Mouse (Mus musculus) left cerebral cortex, adult 11 months (tissue): ENCODE measurements around the gene Ankrd50.

Experiments used
- DNase-seq: peaks from one replicate; pipeline ENCODE4 v3.0.0; 2022; ENCODE audit warnings: low spot score

Ankrd50 gene

DNA sequence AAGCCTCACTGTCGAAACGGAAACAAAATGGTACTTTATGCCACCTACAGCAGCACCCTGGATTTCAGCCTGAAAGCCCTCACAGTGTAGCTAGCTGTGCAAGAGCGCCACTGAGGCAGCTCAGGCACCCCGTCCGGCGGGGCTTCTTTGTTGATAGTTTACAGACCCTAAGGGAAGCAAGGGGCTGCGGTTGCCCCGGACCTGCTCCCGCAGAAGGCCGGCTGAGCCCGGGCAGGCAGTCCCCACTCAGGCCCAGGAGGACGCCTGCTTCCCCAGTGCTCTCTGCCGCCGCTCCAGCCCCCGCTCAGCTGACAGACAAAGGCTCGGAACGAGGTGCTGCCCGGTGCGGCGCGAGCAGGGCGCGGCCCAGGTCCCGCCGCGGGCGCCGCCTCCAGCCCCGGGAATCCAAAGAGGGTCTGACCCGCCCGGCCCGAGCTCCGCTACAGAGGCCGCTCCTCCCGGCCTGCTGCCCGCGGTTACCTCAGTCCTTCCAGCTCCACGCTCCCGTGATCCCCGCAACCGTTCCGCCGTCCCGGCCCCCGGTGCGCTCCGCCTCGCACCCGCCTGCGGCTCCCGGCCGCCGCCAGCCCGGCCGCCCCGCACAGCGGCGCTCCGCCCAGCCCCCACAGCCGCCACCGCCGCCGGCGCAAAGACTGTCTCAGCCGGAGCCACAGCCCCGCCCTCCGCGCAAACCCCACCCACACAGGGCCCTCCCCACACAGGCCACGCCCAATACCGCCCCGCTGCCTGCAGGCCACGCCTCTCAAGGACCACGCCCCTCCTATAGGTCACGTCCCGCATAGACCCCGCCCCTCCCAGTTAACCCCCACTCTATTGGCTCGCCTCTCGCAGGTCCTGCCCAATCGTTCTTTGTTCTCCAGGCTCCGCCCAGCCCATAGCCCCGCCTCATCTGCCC, at the start of gene Ankrd50:
Gene Ankrd50, minus strand, starts transcription at position 654 of the 916 bp plus-strand sequence.
- peak; percentile 97 for DNase-seq

DNA sequence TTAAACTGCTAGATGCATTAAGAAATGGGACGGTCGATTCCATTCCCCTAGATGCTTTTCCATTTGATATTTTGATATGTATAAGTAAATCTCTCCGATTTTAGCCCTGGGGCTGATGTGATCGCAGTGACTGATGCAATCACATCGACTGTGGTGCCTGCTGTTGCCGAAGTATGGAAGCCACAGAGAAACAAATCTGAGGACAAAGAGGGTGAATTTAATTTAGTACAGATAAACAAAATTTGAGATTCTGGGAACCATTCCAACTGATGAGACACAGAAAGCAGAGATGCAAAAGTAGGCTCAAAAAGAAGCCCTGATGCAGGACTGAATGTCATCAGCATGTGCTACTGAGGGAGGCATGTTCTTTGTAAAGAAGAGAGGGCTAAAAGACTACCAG, 49.6 kb upstream of the Ankrd50 start:
- DNase-seq, result peak; percentile 10

DNA sequence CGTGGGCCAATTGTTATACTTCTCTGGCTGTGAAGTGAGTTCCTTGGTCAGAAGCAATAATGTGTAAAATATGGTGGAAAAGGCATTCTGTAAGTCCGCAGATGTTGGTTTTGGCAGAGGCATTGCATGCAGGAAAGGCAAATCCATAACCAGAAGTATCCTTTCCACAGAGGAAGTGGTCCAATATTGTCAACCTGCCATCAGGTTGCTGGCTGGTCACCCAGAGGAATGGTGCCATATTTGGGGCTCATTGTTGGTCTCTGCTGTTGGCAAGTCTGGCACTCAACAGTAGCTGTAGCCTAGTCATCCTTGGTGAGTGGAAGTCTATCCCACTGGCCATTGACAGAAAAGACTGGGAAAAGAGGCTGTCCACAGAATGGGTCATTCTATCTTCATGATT, 35.8 kb upstream of the Ankrd50 start:
- DNase-seq, result no peak

DNA sequence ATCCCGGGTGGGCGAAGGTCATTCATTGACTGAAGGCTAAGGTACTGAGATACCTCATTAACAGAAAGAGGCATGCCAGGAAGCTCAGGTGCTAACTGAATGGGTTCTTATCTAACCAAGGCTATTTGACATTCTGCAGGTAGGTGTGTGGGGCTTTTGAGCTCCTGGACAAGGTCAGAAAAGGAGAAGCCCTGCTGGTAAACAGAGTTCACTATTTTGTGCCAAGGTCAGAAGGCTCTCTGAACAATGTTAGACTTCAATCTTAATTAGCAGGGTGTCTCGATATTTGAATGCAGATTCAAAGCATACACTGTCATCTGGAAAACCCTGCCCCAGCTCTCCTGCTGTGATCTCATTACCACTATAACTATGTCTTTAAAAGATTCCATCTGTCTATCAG, 35.3 kb upstream of the Ankrd50 start:
- DNase-seq, result no peak

DNA sequence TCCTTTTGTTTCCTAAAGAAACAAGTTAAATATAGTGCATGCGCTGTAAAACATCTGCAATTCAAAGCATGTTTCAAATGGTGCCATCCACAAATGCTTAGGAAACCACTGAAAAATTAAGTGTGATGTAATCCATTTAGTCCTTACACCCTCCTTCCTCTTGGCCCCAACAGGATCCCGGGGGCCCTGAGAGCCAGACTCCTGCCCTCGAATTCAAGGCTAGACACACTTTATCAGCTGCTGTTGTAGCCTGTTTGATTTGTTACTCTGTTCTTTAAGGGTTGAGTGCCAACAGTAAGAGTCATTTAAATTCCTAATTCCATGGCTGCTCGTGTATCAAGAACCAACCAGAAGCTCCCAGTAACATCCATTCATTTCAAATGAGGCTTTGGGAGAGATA, 19.0 kb upstream of the Ankrd50 start:
- DNase-seq, result no peak

DNA sequence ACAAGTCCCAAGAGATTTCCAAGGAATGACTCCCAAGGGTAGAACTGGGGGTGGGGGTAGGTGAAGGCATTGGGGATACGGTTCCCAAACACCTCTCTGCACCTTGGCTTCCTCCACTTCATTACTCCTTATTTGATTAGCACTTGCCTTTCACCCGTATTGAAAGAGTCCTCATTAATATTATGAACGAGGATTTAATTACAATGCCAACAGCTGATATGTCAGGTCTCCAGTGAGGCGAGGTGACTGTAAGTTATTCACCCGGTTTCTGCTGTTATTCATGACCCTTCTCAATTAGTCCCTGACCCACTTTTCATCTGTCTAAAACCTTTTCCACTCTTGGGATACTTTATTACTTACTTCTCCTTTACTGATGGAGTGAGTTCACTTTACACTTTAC, 17.5 kb upstream of the Ankrd50 start:
- DNase-seq, result no peak

DNA sequence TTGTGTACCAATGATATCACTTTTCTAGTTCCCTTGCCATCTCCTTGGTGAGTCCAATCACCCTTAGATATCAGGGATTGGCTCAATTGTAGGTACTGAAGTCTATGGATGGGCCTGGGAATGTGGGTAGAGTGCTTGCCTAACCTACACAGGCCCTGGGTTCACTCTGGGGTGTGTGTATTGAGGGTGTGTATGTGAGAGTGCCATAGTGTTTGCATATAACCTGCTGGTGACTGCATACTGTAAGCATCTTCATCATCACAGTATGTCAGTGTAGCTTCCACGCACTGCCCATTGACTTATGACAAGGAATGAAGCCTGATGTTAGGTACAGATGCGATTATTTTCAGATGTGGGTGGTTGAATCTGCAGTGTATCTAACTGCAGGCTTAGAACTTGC, 17.1 kb upstream of the Ankrd50 start:
- DNase-seq, result no peak

DNA sequence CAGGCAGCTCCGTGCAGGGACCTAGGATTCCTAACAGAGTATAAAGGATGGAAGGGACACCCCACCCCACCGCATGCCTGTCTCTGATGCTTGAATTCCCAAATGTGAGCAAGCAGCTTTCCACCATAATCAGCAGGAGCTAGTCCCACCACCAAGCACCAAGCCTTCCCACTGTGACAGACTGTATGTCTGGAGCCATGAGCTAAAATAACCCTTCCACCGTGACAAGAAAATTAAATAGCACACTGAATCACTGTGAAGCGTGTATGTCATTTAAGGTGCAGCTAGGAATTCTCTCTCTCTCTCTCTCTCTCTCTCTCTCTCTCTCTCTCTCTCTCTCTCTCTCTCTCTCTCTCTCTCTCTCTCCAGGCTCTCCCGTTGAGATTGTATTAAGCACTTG, 16.7 kb upstream of the Ankrd50 start:
- no peak for DNase-seq

DNA sequence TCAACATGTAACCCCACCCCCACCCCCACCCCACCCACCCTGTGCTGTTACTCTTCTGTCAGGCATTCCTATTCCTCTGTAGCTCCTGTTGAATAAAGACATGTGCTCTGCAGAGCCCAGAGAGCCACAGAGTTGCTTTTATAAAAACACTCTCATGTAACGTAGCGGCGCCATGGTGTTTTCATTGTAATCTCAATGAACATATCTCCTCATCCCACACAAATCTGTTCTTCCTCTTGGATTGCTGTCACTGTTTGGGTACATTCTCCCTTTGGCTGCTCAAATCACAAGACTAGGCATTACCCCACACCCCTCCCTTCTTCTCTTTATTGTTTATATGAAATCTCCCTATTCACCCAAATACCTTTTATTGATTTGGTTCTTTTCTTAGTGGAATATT, 13.9 kb upstream of the Ankrd50 start:
- DNase-seq, result no peak

DNA sequence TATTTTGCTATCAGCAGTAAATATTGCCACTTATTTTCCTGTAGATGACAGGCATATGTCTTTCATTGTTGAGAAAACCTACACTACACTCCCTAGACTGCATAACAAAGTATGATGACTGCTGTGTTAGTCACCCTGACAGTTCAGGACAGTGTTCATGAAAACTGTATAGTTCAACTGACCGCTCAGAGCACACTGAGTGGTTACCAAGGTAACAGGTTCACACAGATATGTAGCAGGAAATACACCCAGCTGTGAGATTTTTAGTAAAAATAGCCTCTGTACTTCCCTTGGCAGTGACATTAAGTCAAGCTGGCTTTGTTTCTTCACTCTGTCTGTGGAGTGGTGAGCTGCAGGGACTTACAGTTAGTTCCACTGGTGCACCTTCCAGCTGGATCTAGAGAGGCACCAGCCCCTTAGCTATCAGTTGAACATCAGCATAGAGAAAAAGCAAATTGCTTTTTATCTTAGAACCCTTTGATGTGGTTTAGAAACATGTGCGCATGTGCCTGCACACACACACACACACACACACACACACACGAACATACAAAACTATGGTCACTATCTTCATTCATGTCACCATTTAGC, 12.2 kb upstream of the Ankrd50 start:
- DNase-seq, result no peak

DNA sequence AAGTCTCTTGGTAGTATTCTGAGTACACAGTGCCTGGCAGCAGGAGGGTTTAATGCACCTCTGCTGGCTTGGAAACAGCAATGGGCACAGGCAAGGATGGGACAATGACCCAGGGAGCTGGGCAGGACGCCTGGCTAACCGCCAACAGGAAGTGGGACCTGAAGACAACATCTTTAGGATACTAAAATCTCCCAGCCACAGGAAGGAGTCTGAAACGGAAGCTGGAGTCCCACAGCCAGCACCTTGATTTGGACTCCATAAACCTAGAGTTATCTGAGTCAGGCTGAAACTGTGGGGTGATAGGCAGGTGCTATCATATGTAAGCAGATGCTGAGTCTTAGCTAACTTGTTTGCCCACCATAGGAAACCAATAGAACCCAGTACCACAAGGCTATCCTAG, 7.1 kb upstream of the Ankrd50 start:
- DNase-seq, result no peak

DNA sequence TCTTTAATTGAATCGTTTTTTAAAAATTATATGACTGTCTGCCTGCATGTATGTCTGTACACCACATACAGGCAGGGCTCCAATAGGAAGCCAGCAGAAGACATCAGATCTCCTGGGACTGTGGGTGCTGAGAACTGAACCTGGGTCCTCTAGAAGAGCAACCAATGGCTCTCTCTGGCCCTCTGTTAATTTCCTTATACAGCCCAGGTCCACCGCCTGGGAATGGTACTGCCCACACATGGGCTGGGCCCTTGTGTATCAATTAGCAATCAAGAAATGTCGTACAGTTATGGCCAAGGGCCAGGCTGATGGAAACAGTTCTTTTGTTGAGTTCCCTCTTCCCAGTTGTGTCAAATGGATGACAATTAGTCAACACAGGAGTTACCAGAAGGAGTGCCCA, 6.6 kb upstream of the Ankrd50 start:
- DNase-seq, result no peak

DNA sequence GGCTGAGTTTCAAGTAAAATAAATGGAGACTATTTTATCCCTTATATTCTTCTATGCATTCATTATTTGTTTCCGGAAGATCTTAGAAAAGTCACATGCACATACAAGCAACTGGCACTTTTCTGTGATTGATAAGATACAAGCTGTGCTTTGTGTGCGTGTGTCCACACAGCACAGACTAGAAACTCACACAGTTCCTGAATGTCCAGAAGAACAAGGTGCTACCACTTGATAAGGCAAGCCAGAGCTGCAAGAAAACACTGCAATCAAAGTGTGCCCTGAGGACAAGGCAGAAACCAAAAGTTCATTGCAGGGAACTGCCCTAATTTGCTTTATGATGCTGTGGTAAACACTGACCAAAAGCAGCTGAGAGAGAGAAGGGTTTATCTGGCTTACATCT, 6.1 kb upstream of the Ankrd50 start:
- DNase-seq, result no peak

DNA sequence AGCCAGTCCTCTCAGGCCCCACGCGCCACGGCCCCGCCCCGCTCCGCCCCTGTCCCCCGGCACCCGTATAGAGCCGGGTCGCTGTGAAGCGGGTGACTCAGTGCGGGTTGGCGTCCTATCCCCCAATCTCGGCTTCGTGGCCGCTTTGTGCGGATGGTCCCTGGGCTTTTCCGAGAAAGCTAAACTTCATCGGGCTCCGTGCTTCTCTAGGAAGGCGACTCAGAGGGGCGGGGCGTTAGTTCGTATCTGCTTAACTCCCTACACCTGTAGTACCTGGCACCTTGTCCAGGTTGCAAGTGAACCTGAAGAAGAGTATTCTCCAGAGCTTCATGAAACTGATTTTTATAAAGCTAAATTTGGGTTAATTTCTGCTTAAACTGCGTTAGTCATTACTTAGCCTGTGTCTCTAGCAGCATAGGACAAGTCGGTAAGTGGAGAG, 482 bp upstream of the Ankrd50 start:
- DNase-seq, result no peak

DNA sequence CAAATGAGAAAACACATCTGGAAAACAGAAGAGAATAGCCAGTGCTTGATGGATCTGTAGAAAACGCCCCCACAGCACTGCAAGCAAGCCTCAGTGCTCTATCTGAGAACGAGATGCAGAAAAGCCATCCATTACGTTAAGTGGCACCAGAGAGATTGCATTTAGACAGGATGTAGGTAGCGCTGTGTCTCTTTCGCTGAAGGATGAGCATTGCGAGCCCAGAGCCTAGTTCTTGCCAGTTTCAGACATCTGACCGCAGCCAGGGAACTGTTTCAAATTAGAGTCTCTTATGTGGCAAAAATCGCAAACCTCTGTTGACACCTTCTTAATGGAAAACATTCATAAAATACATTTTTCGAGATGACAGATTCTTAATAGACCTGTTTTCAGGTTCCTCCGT, 1.1 kb downstream of the Ankrd50 start:
- DNase-seq, result no peak

DNA sequence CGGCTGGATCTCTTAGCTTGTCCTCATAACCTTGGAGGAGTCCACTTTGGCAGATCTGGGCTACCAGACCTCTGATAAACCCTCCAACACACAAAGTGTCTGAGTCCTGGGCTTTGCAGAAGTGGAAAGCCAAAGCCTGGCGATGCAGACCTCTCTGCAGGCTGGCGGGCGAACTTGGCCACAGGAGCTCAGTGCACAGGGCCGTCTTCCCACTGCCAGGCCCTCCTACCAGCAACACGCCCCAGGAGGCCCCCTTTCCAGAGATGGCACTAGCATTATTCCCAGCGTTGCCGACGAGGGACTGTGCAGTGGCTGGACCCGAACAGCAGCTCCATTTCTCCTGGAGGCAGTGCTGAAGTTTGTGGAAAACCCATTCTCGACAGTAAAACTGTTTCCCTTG, 1.9 kb downstream of the Ankrd50 start:
- DNase-seq, result no peak

DNA sequence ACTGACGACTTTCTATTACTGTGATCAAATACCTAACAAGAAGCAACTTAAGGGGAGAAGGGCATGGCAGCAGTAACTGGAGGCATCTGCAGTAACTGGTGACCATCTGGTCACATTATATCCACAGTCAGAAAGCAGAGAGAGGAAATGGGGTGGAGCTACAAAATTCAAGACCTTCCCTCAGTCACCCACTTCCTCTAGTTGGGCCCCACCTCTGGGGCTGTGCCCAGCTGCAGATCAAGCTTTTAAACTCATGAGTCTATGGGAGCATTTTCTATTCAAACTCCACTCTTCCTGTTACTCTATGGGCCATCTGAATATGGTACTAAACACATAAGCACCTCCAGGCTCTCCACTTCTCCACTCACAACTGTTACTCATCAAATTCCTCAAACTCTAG, 3.5 kb downstream of the Ankrd50 start:
- DNase-seq, result no peak

DNA sequence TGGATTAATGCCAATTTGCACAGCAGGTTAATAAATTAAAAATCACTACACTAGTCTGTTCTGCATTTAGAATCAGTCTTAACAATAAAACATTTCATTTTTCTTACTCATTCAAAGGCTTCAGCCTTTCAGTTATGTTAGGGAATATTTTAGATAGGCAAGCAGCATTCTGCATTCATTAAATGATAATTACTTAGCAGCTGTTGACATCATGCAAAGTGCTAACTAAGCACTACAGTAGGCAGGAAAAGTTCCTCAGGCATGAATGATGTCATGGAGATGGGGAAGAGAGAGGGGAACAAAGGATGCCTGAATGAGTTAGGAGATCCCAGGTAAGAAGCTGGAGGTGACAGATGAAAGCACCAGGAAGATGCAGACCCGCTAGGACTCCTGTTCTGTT, 6.7 kb downstream of the Ankrd50 start:
- no peak for DNase-seq

DNA sequence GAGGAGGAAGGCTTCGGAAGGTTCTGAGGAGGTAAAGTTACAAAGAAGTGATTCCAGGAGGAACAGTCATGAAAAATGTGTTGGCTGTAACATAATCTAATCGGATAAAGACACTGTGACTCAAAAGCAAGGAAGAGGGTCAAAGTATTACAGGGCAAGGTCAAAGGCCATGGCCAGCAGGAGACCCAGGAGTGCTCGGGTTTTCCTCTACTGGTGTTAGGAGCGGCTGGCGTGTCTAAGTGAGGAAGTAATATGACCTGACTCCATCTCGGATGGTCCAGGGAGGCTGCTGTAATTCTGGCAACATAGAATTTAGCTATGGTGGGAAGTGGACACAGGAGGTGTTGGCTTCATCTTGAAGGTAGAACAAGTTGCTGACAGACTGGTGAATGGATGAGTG, 9.1 kb downstream of the Ankrd50 start:
- DNase-seq, result no peak

DNA sequence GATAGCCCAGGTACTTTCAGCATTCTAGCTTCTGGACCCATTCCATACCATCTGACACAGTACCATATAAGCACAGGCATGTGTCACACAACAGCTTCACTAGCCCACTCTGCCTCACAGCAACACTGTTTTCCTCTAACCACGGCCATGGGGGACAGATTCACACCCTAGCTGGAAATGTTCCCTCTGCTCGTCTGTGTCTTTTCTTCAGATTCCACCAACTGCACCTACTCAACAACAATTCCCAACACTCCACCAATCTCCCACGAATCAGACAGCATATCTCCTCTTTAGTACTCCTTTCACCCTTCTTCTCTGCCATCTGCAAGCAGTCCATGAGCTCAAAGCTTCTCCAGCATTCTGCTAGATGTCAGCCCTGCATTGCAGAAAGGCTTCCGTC, 11.5 kb downstream of the Ankrd50 start:
- no peak for DNase-seq

DNA sequence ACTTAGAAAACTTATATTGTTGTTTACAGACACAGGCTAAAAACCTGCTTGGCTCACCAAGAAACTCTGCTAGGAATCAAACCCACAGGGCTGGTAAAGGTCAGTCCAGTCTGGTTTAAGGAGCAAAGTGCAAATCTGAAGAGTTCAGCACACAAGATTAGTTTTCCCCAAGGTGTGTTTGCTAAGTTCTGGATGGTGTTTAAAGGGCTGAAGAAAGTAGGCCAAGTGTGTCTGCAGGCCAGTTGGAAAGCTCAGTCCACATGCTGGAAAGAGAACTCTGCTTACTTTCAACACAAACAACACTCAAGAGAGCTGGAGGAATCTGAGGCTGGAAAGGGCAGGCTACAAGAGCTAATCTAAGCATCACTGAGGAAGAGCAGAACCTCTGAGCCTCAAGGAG, 13.1 kb downstream of the Ankrd50 start:
- no peak for DNase-seq

DNA sequence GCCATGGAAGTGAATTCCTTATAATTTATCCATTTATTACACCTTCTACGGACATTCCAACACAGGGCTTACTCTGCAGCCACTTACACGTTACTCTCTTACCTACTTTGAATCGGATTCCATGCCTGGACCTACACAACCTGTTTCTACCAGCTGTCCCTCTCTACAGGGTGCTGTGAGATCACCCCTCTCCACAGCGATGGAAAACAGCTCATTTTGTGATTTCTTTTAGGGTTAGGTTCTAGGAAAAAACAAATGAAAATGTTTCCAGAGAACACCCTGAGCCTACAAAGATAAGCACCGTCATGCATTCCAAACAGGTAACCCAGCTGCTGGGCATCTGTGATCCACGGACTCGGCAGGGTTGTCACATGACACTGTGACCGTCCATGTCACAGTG, 16.5 kb downstream of the Ankrd50 start:
- no peak for DNase-seq

DNA sequence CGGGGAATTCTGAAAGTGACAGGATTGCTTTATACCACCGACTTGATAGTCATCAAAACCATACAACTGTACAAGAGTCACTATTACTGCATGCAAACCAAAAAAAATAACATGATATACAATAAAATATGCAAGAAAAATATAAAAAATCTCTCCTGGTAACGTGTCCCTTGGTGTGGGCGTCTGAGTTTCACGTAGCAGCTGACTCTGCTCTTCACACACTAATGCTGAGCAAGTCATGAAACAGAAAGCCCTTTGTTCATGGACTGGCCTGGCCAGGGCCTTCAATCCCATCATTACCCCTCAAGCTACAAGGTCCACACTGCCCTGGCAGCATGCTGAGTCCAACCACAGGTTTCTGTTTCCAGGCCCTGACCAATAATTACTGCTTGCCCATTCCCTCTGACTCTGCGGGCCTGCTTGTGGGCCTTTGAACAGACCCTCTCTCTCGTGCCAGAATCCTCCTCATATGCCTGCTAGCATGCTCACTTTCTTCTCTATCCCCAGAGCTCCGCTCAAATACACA, 17.7 kb downstream of the Ankrd50 start:
- no peak for DNase-seq

DNA sequence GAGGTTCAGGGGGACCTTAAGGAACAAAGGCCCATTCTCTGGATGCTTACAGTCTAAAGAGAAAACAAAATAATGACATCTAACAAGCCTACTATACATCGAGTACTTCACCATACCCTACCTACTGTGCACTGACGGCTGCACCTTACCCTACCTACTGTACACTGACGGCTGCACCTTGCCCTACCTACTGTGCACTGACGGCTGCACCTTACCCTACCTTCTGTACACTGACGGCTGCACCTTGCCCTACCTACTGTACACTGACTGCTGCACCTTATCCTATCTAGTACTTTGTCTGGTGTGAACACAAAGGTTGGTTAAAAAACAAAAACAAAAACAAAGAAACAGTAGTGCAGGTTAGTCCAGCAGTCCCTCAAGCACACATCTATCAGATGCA, 18.5 kb downstream of the Ankrd50 start:
- DNase-seq, result no peak
